Mouse (Mus musculus): Measurements from ENCODE around the gene Nhej1. TPM values are rescaled to one million over a fixed set of nuclear protein-coding genes. Genes with fewer than 3 reads are reported as not detected.
A peak's percentile ranks its signal among the peaks of the same experiment; 100 is the strongest.

Nhej1 gene
- 1 to 10 TPM; 2.7 to 3.2 TPM for total RNA-seq (2021)

DNA sequence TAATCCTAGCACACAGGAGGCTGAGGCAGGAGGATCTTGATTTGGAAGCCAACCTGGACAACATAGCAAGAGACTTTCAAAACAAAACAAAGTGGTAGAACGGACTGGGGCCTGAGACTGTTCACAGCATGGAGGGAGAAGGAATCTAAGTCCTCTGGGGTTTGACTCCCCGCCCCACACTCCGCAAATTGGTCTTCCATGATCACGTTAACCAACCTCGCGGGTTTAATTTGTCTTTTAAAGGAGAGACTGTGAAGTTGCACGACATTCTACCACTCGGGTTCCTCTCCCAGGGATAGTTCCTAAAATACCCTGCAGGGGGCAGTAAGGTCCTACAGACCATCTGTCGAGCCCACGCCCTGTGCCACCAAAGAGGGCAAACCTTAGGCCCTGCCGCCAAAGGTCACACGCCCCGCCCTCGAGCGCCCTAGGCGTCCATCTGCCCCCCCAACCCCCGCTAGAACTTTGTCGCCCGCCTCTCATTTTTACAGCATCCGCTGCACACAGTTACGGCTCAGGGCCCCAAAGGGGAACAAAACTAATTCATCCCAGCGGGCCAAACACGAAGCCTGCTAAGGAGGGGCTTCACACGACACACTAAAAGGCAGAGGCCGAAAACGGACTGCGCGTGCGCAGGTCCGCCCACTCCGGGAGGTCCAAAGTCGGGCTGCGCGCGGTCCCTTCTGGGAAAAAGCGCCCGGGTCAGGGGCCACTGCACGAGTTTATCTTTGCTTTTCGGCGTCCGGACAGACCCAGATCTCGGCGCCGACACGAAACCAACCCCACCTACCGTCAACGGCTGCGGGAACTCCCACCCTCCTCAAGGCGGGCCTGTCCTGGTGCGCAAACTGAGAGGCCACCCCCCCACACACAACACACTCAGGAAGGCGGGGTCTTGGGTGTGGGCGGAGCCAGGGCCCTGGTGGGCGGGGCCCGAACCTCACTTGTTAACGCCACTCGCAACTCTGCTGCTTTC, at the start of gene Nhej1:
Gene Nhej1, minus strand, starts transcription at position 855 of the 976 bp plus-strand sequence.
- peak; percentile 85 to 87 for DNase-seq (ENCODE audit: extremely low spot score in 1 of 2, low spot score in 1 of 2)

DNA sequence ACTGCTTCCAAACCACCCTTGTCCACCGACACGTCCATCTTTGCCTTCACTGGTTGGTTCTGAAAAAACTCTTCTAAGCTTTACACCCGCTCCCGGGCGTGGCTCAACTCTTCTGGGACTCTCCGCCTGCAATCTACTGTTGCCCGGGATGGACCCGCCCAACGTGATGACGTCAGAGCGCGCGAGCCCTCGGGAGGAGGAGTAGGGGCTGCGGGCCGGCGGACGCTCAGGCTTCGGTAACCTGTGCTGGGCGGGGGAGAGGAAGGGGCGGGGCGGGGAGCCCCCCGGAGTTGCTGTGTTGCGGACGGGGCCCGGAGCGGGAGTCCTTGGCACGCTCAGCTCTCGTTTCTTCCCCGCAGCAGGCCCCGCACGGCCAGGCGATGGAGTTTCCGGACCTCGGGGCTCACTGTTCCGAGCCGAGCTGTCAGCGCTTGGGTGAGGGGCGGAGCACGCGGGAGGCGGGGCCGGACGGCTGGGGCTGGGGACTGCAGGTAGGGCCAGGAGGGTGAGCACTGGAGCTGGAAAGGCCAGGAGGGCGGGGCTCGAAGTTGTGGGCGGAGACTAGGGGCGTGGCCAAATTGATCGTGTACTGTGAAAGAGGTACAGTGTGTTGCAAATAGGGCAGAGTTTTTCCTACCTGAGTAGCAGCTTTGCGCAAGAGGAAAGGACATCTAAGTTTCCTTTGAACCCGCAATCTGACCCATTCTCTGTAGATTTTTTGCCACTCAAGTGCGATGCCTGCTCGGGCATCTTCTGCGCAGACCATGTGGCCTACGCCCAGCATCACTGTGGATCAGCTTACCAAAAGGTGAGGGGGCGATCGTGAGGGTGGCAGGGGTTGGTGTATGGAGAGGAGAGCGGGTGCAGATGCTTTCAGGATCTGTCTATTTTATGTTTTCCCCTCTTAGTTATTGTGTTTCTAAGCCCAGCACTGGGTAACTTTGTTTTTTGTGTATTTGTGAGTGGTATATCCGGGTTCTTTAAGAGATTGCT, 43.8 kb upstream of the Nhej1 start, which contains the start of gene Zfand2b:
Gene Zfand2b, plus strand, starts transcription at position 175 of the 993 bp plus-strand sequence.
- DNase-seq (ENCODE audit: extremely low spot score in 1 of 2, low spot score in 1 of 2): peak; percentile 90 to 95

DNA sequence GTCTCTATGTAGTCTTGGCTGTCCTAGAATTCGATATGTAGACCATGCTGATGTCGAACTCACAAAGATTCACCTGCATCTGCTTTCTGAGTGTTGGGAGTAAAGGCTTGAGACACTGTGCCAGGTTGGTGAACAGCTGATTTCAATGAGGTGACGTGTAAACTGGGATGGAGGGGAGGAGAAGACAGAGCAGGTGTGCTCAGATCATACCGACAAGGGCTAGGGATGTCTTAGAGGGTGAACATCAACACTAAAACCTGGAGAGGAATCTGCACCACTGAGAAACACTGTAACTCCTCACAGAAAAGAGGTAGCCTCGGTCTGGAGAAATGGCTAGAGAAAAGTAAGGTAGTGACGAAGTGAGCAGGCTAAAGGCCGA, 43.1 kb upstream of the Nhej1 start:
- DNase-seq (ENCODE audit: extremely low spot score in 1 of 2, low spot score in 1 of 2): no peak

DNA sequence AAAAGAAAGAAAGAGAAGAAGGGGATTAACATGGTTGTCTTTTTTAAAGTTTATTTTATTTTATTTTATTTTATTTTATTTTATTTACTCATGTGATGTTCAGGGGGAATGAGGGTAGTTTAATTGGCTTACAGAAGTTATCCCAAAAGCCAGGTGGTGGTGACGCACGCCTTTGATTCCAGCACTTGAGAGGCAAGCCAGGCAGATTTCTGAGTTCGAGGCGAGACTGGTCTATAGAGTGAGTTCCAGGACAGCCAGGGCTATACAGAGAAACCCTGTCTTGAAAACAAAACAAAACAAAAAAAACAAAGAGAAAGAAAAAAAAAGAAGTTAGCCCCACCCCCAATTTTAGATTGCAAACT, 35.2 kb upstream of the Nhej1 start:
- no peak for DNase-seq (ENCODE audit: extremely low spot score in 1 of 2, low spot score in 1 of 2)

DNA sequence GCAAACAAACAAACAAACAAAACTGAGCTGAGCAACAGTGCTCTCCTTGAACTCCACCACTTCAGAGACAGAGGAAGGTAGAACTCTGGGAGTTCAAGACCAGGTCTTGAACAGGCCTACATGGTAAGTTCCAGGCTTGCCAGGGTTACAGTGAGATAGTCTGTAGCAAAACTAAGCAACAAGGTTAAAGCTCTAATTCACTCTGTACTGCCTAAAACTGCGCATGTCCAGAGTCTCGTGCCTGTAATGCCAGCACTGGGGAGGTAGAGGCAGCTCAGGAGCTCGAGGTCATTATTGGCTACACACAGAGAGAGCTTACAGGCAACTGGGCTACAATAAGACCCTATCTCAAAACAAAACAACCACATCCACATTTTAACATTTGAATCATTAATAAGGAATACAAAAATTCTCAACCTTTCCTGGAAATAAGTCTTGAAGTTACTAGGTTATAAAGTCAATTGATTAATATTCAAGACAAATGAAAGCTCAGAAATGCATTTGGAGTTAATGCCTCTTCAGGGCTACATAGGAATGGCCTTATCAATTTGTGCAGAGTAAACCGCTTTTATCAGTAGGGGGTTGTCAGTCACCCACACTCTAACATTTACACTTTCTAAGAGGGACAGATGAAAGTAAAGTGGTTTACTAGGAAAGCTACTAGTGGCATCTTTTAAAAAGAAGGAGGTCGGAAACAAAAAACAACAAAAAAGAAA, 34.7 kb upstream of the Nhej1 start:
- no peak for DNase-seq (ENCODE audit: extremely low spot score in 1 of 2, low spot score in 1 of 2)

DNA sequence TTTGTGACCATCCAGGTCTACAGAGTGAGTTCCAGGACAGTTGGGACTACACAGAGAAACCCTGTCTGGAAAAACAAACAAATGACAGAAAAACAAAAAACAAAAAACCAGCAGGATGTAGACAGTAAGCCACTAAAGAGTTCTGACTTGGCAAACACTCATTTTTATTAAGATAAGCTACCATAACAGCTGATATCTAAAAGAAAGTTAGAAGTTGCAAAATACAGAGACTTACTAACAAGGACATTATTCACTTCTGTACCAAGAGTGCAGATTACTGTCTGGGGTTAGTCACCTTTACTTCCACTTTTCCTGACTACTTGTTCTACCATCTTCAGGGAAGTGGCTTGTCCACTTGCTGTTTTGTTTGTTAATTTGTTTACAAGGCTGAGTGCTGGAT, 34.0 kb upstream of the Nhej1 start:
- DNase-seq (ENCODE audit: extremely low spot score in 1 of 2, low spot score in 1 of 2): no peak

DNA sequence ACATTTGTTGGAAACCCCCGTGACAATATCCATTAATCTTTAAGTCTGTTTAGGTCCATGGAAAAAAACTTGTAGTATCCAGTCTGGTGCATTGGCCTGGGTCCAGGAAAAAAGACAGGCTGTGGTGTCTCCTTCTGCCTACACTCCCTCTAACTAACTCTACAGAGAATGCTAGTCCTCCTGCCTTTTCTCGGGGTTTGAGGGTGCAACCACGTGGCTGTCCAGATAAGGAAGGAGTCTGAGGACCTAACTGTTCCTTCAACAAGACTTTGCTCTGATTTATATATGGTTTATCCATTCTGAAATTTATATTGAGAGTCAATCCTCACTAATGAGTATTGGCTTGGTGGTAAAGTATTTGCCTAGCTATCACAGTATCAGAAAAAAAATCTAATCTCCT, 30.8 kb upstream of the Nhej1 start:
- no peak for DNase-seq (ENCODE audit: extremely low spot score in 1 of 2, low spot score in 1 of 2)

DNA sequence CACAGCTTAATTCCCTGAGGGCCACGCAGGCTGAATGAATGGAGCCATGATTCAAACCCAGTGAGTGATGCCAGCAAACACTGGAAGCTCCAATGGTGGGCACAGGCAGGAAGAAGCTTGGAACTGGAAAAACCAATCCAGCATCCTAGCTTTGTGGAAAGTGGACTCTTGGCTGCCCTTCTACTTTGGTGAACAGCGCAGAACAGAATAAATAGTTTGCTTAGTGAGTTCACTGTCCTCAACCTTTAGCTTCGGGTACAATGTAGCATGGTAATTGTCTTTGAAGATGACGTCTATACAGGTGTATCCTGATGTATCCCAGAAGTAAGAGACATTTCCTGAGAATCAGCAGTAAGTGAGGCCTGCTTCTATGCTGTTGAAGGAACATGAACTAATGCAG, 23.7 kb upstream of the Nhej1 start:
- DNase-seq (ENCODE audit: extremely low spot score in 1 of 2, low spot score in 1 of 2): no peak

DNA sequence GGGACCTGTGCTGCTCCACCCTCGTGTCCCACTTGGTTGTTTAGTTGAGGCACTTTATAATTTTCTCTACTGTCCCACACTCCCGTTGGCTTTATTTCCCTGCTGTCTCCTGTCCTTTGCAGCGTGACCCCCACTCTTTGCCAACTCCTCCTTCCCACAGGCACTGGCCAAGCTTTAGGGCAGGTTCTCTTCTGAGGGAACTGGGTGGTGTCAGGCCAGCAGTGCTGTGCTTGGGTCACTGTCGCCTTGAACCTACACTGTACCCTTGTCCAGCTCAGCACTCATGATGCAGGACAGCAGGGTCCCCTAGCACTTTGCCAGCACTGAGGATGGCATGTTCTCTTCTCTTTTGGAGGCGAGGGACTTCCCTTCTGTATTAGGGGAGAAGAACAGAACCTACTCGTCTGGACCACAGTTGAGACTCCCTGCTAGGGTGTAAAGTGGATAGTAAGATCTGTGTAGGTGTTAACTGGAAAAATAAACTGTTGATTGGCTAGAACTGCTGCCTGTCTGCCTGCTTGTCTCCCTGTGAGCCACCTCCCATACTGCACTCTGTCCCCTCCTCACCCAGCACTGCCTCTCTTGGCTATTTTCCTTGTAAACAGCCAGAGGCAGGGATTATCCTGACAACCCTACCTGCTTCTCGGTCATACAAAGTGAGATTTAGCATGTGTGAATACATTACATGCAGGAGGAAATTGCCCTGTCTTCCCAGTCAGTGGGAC, 22.6 kb upstream of the Nhej1 start:
- no peak for DNase-seq (ENCODE audit: extremely low spot score in 1 of 2, low spot score in 1 of 2)

DNA sequence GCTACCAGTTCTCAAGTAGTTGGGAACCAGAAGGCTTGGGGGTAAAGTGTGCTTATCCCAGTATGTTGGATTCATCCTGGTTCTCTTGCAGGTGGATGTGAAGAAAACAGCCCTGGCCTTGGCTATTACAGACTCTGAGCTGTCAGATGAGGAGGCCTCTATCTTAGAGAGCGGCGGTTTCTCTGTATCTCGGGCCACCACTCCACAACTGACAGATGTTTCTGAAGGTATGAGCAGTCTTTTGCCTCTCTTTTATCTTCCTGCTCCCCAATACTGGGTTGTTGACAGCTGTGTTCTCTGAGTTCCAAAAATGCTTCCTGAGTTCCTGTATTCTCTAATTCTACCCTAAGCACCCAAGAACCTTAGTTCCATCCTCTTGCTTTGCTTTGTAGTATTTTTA, 20.6 kb upstream of the Nhej1 start:
- DNase-seq (ENCODE audit: extremely low spot score in 1 of 2, low spot score in 1 of 2): no peak

DNA sequence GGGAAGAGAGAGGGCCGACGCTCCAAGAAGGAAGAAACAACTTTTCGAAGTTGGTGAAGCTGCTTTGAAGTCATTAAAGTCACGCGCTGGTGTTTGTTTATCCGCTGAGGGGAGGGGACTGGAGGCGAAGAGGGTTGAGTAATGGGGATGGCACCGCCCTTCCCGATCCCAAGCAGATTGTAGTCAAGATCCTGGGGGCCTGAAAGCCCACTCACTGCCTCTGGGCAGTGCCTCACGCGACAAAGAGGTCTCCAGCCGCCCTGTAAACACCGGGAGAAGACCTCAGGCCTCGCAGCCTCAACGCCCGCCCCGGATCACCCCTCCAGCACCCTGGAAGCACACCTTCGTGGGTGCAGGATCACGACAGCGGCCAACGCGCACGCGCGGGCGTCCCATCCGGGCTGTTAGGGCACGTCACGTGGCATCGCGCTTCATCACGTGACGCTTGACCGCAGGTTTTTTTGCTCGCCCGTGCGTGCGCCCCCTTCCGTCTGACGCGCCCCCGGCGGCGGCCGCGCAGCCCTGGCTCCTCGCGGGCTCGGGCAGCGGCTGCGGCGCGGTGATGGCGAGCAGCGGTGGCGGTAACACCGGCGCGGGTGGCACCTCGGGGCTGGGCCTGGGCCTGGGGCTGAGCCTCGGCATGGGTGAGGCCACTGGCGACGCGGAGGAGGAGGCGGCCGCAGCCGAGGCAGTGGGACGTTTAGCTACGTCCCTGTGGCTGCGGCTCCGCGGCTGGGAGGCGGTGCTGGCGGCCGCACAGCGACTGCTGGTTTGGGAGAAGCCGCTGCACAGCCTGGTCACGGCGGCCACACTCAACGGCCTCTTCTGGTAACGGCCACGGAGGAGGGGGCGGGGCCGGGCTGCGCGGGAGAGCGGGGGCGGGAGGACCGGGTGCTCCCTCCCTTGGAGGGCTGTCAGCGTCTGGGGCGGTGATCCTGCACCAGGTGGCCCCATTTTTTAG, 17.6 kb upstream of the Nhej1 start, which contains the start of the genes Cnppd1 and Retreg2:
Gene Cnppd1, minus strand, starts transcription at position 411 of the 961 bp plus-strand sequence.
Gene Retreg2, plus strand, starts transcription at position 478 of the 961 bp plus-strand sequence.
- peak; percentile 96 for DNase-seq (ENCODE audit: extremely low spot score in 1 of 2, low spot score in 1 of 2)

DNA sequence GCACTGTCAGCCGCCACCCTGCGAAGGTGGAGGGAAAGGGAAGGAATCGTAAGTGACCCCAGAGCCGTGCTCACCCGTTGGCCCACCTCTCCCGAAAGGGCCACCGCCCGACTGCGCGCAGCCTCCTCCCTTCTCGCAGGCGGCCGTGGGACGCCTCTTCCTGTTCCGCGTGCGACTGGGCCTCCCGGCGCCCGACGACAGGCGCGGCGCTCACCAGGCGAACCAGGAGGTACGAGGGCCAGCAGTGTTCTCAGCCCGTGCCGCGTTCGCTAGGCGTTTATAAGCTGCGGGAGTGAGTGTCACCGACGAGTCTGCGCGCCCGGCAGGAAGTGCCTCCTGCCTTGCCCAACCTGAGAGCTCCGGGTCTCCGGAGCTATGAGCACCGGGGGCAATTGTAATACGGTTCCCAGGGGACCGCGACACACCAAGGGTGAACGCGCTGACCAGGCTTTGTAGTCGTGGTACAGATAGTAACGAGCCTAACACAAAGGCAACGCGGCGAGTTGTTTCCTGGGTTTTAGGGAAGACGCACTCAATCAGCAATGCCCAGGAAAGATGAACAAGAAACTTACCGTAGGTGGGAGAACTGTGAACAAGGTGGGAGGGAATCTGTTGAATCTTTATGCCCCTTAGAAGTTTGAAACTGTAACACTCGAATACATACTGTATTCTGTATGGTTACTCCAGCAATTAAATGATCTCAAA, 16.6 kb upstream of the Nhej1 start:
- DNase-seq (ENCODE audit: extremely low spot score in 1 of 2, low spot score in 1 of 2): peak; percentile 41 to 53

DNA sequence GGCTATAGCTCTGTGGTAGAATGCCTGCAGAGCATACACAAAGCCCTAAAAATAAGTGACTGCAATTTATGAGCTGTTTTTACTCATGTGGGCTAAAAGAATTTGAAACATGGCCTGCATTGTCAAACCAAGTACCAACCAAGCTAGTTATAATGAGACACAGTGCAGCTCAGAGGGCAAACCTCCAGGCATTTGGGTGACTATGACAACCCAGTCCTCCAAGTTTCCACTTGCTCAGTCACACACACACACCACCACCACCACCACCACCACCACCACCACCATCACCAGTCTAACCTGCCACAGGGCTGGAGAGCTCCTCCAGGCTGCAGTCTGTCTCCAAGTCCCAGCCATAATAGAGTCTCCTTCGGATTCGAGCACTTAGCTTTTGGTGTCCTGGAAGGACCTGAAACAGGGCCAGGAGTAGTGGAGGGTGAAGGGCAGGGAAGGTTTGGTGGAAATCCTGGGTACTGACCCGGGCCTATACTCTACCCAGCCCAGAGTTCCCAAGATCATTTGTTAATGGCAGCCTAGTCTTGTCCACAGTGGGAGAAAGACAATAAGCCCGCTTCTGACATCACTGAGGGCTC, 15.7 kb upstream of the Nhej1 start:
- no peak for DNase-seq (ENCODE audit: extremely low spot score in 1 of 2, low spot score in 1 of 2)

DNA sequence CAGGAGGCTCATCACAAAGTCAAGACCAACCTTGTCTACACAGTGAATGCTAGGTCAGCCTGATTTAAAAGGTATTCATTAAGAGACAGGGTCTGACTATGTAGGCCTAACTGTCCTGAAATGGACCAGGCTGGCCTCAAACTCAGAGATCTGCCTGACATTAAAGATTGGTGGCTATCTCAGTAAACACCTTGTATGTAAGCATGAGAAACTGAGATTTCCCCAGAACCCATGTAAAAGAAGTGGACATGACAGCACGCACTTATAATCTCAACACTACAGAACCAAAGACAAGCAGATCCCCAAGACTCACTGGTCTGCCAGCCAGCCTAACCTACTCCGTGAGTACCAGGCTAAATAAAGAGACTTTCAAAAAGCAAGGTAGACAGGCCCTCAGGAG, 13.4 kb upstream of the Nhej1 start:
- no peak for DNase-seq (ENCODE audit: extremely low spot score in 1 of 2, low spot score in 1 of 2)

DNA sequence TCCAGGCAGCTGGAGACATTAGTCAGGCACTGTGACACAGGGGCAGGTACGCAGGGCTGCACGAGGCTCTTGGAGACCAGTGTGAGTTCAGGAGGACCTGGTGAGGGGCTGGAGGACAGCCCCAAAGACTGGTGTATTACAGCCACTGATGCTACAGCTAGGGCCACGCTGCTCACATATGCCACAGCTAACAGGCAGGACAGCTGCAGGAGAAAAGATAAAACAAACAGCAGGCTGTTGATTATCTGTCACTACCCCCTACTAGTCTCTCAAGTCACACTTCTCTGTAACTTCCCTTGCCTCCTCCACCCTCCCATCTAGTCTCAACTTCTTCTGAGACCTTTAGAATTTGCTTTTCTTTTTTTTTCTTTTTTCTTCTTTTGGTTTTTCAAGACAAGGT, 11.7 kb upstream of the Nhej1 start:
- no peak for DNase-seq (ENCODE audit: extremely low spot score in 1 of 2, low spot score in 1 of 2)

DNA sequence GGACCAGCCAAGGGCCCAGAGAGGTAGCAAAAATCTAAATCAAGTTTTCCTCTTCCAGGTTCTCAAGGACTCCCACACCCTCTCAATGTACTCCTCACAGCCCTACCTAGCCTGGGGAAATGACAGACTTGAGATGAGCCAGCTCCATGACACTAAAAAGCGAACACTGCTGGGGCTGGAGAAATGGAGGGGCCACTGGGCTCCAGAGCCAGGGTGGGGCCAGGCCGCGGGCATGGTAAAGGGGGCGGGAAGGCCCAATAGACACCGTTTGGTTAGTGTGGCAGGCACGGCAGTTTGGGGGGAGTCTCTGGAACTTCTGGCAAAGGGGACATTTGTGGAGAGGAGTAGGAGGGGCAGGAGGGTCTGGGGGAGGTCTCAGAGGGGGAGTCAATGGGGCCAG, 11.3 kb upstream of the Nhej1 start:
- no peak for DNase-seq (ENCODE audit: extremely low spot score in 1 of 2, low spot score in 1 of 2)

DNA sequence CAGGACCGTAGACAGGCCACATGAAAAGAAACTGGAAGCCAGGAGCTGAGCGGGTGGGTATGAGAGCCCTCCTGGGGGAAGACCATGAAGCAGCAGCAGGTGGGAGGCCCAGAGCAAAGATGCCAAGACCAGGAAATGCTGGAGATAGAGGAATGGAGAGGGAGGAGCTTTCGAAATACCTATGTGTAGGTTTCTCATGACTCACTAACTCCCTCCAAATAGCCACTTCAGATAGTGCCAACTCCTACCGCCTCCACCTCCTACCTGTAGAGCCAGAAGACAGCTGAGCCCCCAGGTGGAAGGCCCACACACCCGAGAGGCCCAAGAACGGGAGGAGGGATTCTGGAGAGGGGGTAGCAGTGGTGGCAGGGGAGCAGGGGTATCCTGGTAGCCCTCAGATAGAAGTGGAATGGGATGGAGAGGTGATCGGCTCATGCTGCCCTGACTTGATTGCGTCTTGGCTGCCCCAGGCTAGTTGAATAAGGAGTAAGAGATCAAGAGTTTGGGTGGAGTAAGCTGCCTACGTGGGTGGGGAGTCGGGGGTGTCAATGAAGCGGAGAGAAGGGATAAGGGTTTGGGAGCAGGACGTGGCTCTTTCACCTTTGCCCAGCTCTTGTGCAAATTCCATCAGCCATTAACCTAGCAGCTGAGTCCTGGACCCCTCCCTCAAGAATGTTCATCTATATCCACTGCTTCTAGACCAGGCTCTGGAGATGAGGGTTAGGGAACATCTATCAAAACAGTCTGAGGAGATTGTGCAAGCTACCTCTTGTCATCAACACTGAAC, 8.6 kb upstream of the Nhej1 start, which contains the start of gene Slc23a3:
Gene Slc23a3, minus strand, starts transcription at position 470 of the 787 bp plus-strand sequence.
- DNase-seq (ENCODE audit: extremely low spot score in 1 of 2, low spot score in 1 of 2): no peak
